Mouse (Mus musculus) layer of hippocampus, postnatal 10 days (tissue): ENCODE measurements around the gene Lrrc36. TPM values are rescaled to one million over a fixed set of nuclear protein-coding genes. Genes with fewer than 3 reads are reported as not detected.

ENCODE experiments used
- DNase-seq, 2 experiments: peaks; one replicate each; pipeline ENCODE4 v3.0.0; 2021; ENCODE audit warnings: low spot score in 2 of 2
- long read RNA-seq: library from polyadenylated mRNA; stranded (forward); transcript quantifications from one replicate; pipeline ENCODE4 v2.0.0, GENCODE M21; 2023
- total RNA-seq, 2 experiments: library from RNA; stranded (reverse); gene quantifications; 2 replicates each; pipeline ENCODE4 v1.2.3; 2021

Lrrc36 gene
- total RNA-seq, result 1 to 10 TPM in 1 of 2 experiments, under 1 TPM in 1; 0.98 to 1.4 TPM
- long read RNA-seq, result 0 reads

- peak; percentile 24 to 31 for DNase-seq
Observed at GRCm38 (mm10) chr8:105413391-105413790, at the start of gene Lrrc36, which contains the start of gene Kctd19. TSS of gene Lrrc36 (plus strand) at chr8:105413571. TSS of gene Kctd19 (minus strand) at chr8:105413502.

- DNase-seq, result no peak
Observed at GRCm38 (mm10) chr8:105367107-105367506, 46.3 kb upstream of the Lrrc36 start.

DNA sequence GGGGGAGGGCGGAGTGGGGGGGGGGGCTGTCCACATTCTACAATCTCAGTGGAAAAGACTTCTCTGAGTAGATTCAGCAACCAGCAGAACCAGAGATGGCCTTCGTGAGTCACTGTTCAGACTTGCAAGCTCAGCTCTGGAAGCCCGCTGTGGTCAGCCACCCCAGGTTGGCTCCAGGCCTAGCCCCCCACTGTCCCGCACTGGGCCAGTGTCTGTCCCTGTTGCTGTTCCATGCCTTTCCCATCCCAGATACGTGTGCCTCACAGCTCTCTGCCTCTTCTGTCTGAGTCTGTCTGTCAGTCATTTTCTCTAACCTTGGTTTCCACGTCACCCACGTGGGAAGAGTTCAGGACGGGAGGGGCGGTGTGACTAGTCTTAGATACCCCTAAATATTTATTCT is 40.9 kb upstream of the Lrrc36 start:
- DNase-seq, result no peak

DNA sequence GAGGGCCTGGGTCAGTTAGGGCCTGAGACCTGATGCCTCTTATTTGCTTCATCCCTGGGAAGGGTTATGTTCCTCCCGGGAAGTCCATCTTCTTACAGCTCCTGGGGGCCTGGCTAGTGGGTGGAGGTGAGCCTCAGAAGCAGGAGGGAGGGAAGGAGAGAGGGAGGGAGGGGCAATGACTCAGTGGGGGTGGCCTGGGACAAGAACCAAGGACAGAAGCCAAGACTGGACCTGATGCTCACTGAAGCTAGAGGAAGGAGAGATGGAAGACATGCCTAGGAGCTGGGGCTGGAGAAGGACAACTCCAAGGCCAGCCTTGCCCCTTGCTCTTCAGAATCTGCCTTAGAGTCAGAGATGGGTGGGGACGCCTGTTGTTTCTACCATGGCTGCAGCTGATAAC is 40.3 kb upstream of the Lrrc36 start, which contains the start of gene Plekhg4:
TSS of gene Plekhg4 (plus strand) at position 243 of the 400 bp plus-strand sequence.
- DNase-seq, result no peak

DNA sequence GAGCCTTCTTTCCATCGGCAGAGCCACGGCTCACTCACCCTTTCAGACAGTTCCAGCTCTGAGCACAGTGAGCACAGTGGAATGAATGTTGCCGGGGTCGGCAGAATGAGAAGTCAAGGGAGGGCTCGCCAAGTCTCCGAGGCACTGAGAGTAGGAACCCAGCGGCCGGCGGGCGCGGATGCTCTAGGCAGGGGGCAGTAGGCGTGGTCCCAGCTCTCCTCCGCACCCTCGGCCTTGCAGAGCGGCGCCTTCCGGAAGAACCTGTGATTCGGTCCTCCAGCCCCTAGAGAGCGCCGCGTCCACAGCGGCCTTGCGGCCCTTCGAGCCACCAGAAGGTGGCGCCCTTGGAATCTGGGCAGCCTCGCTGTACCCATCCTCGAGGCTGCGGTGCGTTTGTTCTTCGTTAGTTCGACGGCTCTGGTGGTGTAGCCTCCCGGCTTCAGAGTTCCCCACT is 38.8 kb upstream of the Lrrc36 start:
- peak; percentile 34 to 37 for DNase-seq

DNA sequence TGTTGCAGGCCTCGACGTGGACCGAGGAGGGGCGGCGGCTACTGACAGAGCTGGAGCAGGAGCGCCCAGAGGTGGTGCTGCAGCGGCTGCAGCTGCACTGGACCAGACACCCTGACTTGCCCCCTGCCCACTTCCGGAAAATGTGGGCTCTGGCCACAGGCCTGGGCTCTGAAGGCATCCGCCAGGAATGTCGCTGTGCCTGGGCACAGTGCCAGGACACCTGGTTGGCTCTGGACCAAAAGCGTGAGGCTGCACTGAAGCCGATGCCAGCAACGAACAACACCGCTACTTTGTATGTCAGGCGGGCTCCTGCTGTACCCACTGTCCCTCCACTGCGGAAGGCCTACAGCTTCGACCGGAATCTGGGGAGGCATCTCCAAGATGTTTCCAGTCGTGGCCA is 34.7 kb upstream of the Lrrc36 start:
- DNase-seq, result peak; percentile 57 to 64

- DNase-seq, result no peak
Observed at GRCm38 (mm10) chr8:105380308-105380707, 33.1 kb upstream of the Lrrc36 start.

DNA sequence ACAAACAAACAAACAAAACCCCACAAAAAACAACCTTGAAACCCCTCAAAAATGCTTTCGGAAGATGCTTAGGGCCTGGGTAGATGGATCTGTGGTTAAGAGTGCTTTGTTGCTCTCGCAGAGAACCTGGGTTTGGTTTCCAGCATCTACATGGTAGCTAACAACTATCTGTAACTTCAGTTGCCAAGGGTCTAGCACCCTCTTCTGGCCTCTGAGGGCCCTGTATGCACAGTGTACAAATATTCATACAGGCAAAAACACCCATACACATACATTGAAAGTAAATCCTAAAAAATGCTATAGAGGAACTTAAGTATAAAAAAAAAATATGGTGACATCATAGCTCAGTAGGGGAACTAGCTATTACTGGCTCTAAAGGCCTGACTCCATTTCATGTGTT is 29.3 kb upstream of the Lrrc36 start:
- DNase-seq, result no peak

GRCm38 (mm10) chr8:105387151-105387550 is 26.2 kb upstream of the Lrrc36 start:
- no peak for DNase-seq

- DNase-seq, result no peak
Observed at GRCm38 (mm10) chr8:105389096-105389495, 24.3 kb upstream of the Lrrc36 start.

DNA sequence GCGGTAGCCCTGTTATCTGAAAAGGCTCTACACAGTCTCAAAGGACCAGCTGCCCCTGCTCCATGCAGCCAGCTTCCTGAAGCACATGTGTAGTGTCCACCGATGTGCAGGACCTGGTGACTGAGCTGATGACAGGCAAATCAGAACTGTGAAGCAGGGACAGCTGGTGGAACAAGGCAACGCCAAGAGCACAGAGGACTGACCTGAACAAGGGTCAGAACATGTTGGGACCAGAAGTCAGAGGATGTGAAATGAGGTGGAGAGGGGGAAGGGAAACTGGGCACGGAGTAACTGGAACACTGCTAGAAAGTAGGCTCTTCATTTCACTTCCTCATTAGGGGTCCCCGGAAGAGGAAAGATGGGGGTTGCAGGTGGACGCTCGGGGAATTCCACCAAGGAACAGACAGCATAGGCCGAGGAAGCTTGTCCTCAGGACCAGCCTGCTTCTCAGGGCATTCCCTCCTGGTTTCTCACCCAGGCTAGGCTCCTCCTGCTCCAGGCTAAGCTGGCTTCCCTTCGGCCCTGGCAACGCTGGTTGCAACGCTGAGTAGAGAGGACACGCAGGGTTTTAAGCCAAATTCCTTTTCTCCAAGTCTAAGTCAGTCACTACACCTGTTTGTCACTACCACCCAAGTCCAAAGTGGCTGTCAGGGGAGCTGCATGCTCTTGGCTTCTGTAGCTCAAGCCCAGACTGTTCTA is 20.1 kb upstream of the Lrrc36 start:
- DNase-seq, result no peak

DNA sequence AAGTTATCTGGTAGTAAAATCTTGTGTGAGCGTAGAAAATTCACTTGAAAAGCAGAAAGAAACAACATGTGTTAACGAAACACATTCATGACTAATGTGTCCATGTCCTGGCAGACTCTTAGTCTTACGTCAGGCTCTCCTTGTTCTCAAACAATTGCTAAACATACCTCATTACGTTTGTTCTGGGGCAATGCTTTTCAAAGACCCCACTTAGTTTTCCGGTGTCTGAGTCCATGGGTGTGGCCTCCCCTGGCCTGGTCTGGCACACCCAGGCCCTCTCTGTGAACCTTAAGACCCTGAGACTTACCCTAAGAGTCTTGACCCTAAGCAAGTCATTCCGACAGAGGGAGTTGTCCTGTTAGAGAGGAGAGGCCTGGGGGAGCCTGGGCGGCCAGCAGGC is 19.5 kb upstream of the Lrrc36 start:
- DNase-seq, result no peak

GRCm38 (mm10) chr8:105397747-105398146 is 15.6 kb upstream of the Lrrc36 start:
- peak in 1 of 2 experiments; percentile 56 for DNase-seq

DNA sequence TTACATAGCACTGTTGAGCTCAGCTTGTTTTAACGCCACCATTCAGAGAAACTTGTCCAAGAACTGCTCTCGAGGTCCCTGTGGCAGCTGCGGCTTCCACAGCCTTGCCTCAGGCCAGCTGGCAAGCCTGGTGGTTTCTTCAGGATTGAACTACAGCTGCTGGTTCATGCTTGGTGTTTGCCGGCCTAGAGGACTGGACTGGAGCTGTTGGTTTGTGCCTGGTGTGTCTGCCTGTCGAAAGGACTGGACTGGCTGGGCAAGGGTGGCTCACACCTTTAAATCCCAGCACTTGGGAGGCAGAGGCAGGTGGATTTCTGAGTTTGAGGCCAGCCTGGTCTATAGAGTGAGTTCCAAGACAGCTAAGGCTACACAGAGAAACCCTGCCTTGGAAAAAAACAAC is 13.4 kb upstream of the Lrrc36 start:
- no peak for DNase-seq

GRCm38 (mm10) chr8:105403467-105403866 is 9.9 kb upstream of the Lrrc36 start:
- DNase-seq, result no peak

DNA sequence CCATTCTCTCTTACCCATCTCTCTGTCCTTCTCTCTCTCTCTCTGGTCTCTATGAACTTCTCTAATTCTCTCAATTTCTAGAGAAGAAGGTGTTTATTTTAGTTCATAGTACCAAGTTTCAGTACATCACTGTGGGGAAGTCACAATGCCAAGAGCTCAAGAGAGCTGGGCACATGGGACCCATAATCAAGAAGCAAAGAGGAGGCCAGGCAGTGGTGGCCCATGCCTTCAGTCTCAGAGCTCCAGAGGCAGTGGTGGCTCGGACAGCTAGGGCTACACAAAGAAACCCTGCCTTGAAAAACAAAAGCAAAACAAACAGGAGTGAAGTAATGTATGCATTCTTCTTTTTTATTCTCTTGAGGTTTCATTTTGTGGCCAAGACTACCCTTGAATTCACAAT is 8.9 kb upstream of the Lrrc36 start:
- DNase-seq, result no peak

- peak; percentile 16 to 45 for DNase-seq
Observed at GRCm38 (mm10) chr8:105406416-105406815, 7.0 kb upstream of the Lrrc36 start.

GRCm38 (mm10) chr8:105408331-105408730 is 5.0 kb upstream of the Lrrc36 start:
- no peak for DNase-seq

DNA sequence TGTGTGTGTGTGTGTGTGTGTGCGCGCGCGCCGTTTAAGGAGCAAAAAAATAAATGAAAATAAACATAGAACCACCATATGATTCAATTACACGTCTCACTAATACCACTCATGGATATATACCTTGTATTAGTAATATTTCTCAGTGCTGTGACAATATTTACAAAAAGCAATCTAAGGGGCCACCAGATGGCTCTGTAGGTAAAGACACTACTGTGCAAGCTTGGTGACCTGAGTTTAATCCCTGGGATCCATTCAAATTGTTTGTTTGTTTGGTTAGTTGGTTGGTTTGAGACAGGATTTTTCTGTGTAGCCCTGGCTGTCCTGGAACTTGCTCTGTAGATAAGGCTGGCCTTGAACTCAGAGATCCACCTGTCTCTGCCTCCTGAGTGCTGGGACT is 3.4 kb upstream of the Lrrc36 start:
- no peak for DNase-seq

- DNase-seq, result no peak
Observed at GRCm38 (mm10) chr8:105418992-105419391, 5.6 kb downstream of the Lrrc36 start.

- DNase-seq, result no peak
Observed at GRCm38 (mm10) chr8:105419800-105420199, 6.4 kb downstream of the Lrrc36 start.

DNA sequence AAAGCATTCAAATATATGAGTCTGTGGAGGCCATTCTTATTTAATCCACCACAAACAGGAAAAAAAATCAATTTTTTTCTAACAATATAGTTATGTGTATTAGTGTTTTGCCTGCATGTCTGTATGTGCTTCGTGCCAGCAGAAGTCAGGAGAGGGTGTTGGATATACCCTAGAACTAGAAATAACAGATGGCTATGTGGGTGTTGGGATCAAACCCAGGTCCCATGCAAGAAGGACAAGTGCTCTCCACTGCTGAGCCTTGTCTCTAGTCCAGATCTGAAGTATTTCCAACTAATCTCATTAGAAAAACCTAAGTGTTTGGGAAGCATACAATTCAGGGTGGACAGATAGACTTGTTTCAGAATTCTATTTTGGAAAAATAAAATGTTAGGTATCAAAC is 8.6 kb downstream of the Lrrc36 start:
- no peak for DNase-seq

- no peak for DNase-seq
Observed at GRCm38 (mm10) chr8:105426878-105427277, 13.5 kb downstream of the Lrrc36 start.
